ENCODE assay signal across 10 mouse cellular contexts in genomic region chr9:8676607-8677006, GRCm38 (mm10).
DNase-seq lines count a peak whose midpoint lies in the region; ATAC-seq and TF ChIP-seq lines count a peak whose summit lies in the region.
"Had no signal": no experiment of that assay in that cellular context is flagged by ENCODE, and none has a peak within 500 bp of the region (broad histone marks: within the 10 kb centered on the region; RNA-seq: fewer than 3 reads in every experiment).

No protein-coding gene starts in this region.

- WGBS in hindbrain, postnatal 0 days: 64% methylated on average over 1 of the region's 1 CpGs
- 41% methylated on average over 1 of the region's 1 CpGs for WGBS in liver, embryonic 11.5 days

- no peak overlapping the region for H3K4me3 ChIP-seq in hindbrain, postnatal 0 days (ENCODE audit: low read length)
- H3K4me3 ChIP-seq in liver, embryonic 11.5 days (ENCODE audit: low read depth, low read length): no peak overlapping the region

- H3K4me2 ChIP-seq in hindbrain, postnatal 0 days (ENCODE audit: low read depth, low read length): no peak overlapping the region
- no peak overlapping the region for H3K4me2 ChIP-seq in liver, embryonic 11.5 days

- TF ChIP-seq CTCF in hindbrain, postnatal 0 days (IDR thresholded peaks at IDR 0.05; ENCODE audit: low read depth): peak; percentile 75

- ATAC-seq in hindbrain, postnatal 0 days: peak; percentile 76
- no peak for ATAC-seq in liver, embryonic 11.5 days (replicated peaks; ENCODE audit: low FRiP score)
- ATAC-seq in megakaryocyte, adult 5-6 weeks (ENCODE audit: poor library complexity, severe bottlenecking): no peak

- H3K9ac ChIP-seq in hindbrain, postnatal 0 days (replicated peaks; ENCODE audit: low read length): no peak overlapping the region
- no peak overlapping the region for H3K9ac ChIP-seq in liver, embryonic 11.5 days (ENCODE audit: low read depth, low read length)

- H3K9me3 ChIP-seq in hindbrain, postnatal 0 days (ENCODE audit: low read length): no peaks in the 10 kb centered on the region
- no peaks in the 10 kb centered on the region for H3K9me3 ChIP-seq in liver, embryonic 11.5 days (ENCODE audit: control insufficient read depth, low read length)

- H3K27me3 ChIP-seq in hindbrain, postnatal 0 days (ENCODE audit: insufficient read depth, low read length): no peaks in the 10 kb centered on the region
- H3K27me3 ChIP-seq in liver, embryonic 11.5 days (replicated peaks; ENCODE audit: control insufficient read depth, insufficient read depth, low read length): no peaks in the 10 kb centered on the region

- H3K4me1 ChIP-seq in hindbrain, postnatal 0 days (ENCODE audit: insufficient read depth, low read length): no peaks in the 10 kb centered on the region
- H3K4me1 ChIP-seq in liver, embryonic 11.5 days (replicated peaks; ENCODE audit: control insufficient read depth, insufficient read depth, low read length): no peaks in the 10 kb centered on the region

- DNase-seq in cerebellum, postnatal 10 days: peak; percentile 29 to 48
- DNase-seq in cerebellum, adult 18-20 months: no peak
- DNase-seq in kidney, postnatal 14 days: peak; percentile 8
- DNase-seq in kidney, postnatal 25 days: no peak
- peak; percentile 24 for DNase-seq in ZHBTc4 (ENCODE audit: low read depth, low spot score)
- peak; percentile 81 for DNase-seq in hindbrain, postnatal 0 days (ENCODE audit: low spot score)
- no peak for DNase-seq in liver, embryonic 11.5 days (ENCODE audit: low spot score)
- DNase-seq: cerebellum, adult 11-12 months; heart, postnatal 4 days had no signal

- no peaks in the 10 kb centered on the region for H3K36me3 ChIP-seq in hindbrain, postnatal 0 days (ENCODE audit: insufficient read depth, low read length)
- H3K36me3 ChIP-seq in liver, embryonic 11.5 days (ENCODE audit: control insufficient read depth, insufficient read depth, low read length): no peaks in the 10 kb centered on the region

- H3K27ac ChIP-seq in hindbrain, postnatal 0 days: no peak overlapping the region
- no peak overlapping the region for H3K27ac ChIP-seq in liver, embryonic 11.5 days (ENCODE audit: low read depth, low read length)

Comparison
In these comparisons a context has a peak if more than half of its experiments do, and no peak if none do; other contexts are left out.
1. DNase-seq: peak in cerebellum, postnatal 10 days (2 of 2), kidney, postnatal 14 days (single experiment), ZHBTc4 (single experiment) and hindbrain, postnatal 0 days (single experiment); none in cerebellum, adult 18-20 months (0 of 2), kidney, postnatal 25 days (0 of 2) and liver, embryonic 11.5 days (single experiment).